Mouse (Mus musculus) CD4-positive, CD25-positive, alpha-beta regulatory T cell, adult 2 months (primary cell): ENCODE results near the gene Rapgef3.

Source experiments
- DNase-seq: peaks from one replicate; pipeline ENCODE4 v3.0.0-alpha.2; 2012; ENCODE audit warnings: low read depth, low spot score

Rapgef3 gene

DNA sequence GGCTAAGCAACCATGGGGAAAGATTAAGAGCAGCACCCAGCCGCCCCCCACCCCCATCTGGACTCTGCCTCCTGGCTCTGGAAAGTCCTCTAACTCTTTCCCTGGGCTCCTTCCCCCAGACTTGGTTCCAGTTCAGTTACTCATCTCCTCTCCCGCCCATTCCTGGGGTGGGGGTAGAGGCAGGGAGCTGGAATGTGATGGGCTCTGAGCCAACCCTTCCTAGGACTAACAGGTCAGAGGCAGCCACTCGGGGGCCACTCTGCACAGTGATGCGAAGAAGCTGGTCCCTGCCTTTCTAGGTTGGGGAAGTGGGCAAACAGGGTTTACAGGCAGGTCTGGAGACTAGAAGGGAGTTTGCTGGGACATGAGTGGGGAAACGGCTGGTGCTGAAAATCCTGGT is 5.3 kb upstream of the Rapgef3 start:
- DNase-seq: no peak

DNA sequence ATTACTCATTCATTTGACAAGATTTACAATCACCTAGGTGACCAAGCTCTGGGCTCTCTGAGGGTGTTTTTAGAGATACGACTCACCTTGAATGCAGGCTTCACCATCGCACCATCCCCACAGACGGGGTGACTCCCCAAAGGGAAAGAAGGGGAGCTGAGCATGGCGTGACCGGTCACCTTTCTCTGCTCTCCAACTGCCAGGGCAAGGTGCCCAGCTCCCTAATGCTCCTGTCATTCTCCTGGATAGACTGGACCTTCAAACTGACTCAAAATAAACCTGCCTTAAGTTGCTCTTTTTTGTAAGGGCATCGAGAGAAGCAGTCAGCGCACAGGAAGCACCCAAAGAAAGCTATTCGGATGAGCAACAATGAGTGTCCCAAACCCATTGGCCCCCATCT is 2.5 kb upstream of the Rapgef3 start:
- no peak for DNase-seq

DNA sequence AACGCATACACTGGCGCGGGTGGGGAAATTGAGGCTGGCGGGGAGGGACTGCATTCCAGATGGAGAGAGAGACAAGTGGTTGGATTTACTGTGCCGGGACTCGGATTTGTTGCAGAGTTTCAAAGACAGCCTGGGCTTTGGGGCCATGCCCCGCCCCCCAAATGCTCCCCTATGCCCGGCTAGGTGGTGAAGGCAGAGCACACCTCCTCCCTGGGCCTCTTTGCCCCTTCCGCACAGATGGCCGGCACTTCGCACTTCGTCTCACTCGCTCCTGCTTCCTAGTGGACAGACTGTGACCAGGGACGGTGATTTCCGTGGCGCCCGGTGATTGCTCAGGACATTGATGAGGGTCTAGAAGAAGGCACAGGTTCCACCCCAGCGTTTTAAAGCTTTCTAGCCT is 420 bp upstream of the Rapgef3 start:
- peak; percentile 46 for DNase-seq

DNA sequence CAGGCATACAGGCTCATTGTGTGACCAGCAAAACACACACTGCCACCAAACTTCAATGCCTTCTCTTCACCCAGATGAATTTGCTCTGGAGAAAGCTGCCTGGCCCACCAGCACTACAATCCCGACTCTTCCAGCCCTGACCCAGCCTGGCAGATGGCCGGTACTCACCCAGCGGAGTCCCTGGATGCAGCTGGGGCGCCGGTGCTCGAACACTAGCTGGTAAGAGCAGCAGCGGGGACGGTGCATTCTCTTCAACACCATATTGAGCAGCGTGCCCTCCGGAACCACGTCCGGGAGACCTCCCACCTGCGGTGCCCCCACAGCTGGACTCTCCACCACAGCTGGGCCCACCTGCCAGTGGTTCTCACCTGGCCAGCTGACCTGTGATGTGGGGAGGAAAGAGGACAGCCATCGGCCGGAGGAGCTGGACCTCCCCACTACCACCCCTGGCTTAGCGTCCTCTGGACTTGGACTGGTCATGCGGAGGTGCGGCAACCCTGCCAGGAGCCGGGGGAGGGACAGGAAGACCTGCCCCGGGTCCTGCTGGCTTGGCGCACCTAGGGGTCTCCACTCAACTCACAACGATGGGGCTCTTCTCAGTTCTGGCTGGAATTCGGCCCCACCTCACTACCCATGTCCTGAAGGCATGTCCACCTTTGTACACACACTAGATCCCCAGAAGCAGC is 1.0 kb downstream of the Rapgef3 start:
- no peak for DNase-seq

DNA sequence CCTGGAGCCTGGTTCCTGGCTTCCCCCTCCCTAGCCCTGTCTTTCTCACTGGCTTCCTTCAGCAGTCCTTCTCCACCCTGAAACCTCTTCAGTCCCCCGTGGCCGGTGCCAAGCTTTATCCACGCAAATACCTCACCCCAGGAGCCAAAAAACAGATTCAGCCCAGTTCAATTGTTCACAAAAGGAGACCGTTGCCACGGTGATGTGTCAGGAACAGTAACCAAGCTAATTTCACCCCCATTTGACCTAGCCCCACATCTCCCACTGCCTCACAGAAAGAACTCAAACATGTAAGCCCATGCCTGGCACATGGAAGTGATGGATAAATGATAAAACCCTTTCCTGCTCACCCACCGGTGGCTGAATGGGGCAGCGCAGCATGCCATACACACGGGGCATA is 1.6 kb downstream of the Rapgef3 start:
- DNase-seq: no peak

DNA sequence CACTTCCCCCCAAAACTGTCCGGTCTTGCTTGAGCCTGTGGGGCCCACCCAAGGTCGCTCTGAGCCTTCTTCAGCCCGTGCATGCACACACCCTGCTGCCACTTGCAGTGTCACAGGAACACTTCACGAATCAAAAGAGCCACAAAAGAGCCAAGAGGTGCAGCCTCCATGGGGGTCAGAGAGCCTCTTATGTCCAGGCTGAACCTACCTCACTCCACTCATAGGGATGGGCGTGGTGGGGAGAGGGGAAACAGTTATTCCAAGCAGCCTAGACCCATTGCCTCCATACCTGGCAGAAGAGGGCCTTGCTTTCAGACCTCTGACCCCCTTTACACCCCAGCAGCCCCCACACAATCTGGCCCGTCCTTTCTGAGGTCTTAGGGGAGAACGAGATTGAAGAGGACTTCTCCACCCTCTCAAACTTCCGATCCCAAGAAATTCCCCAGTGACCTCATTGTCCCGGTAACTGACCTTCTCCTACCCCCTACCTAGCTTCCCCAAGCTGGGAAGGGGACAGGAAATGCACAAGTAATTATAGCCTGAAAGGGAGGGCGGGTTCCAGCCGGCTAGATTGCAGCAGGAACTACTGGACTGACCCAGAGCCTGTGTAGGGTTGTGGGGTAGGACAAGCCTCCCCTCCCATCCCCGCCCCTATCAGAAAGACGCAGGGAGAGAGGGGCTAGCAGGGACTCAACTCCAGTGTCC is 2.5 kb downstream of the Rapgef3 start:
- DNase-seq: no peak

DNA sequence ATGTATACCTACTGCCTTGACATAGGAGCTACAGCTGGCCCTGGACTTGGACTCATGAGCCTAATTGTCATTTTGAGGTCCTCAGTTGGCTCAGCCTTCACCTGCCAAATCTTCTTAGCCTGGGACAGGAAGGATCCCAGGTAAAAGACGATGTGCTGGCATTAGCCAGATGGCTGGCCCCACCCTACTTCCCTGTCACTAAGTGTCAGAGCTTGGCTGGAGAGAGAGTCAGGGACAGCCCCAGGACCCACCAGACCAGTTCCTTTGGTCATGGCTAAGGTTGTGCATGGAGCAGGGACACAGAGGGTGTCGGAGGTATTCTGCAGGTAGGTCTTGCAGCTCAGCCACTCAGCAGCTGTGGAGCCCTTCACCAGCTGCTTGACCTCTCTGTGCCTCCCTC is 3.2 kb downstream of the Rapgef3 start:
- DNase-seq: no peak

DNA sequence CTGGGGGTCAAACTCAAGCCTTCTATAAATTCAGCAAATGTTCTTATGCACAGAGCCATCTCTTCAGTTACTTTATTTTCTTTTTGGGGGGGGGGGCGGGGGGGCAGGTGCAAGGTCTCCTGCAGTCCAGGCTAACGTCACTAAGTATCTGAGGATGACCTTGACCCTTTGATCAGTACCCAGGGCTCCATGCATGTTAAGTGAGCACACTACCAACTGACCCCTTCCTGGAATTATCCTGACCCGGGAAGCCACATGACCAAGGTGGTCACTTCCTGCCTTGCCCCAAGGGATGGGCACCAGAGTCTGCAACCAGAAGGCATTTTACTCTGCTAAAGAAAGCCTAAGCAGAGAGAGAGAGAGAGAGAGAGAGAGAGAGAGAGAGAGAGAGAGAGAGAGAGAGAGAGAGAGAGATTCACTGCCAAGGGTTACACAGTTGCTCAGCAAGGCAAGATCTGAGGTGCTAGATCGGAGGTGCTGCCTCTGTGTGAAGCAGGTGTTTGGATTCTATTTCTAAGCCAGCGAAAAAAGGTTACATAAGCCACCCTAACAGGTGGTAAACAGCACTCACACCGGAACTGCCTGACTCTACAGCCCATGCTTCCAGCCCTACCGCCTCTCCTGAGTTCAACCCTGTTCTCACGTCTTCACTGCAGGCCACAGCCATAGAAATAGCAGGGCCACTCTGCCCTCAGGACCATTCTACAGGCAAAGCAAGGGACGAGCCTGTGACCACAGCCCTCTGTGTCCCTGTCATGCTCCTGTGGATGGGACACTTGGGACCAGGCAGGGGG is 4.3 kb downstream of the Rapgef3 start:
- DNase-seq: no peak

DNA sequence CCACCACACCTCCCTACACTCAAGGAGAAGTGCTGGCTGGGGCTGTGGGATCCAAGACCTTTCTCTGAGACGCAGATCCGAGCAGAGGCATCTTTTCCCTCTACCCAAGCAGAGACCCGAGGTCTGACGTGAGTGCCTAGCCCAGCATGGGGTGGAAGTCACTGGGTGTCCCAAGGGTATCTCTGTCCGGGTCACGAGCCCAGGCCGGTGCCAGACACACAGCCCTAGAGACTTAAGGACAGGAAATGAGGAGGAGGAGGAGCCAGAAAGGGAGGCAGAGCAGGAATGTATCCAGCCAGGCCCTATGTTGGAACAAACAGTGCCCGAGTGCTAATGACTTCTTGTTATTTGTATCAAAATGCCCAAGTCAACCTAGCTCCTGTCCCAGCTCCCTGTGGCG is 5.0 kb downstream of the Rapgef3 start:
- no peak for DNase-seq

DNA sequence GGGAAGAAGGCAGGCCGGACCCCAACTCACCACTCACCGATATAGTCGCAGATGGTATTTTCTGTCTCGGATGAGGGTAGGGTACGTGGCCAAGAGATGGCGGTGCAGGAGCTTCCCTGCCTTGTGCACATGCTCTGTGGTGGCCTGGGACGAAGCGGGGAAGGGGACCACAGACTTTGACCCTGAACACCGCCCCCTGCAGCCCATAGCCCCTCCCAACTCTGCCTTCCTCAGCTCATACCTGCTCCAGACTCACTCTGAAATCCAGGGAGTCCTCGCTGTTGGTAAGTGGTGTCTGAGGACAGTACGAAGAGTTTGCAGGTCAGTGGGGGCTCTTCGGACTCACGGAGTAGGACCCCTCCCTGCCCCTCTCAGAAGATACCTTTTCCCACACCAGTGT is 6.3 kb downstream of the Rapgef3 start:
- DNase-seq: no peak

DNA sequence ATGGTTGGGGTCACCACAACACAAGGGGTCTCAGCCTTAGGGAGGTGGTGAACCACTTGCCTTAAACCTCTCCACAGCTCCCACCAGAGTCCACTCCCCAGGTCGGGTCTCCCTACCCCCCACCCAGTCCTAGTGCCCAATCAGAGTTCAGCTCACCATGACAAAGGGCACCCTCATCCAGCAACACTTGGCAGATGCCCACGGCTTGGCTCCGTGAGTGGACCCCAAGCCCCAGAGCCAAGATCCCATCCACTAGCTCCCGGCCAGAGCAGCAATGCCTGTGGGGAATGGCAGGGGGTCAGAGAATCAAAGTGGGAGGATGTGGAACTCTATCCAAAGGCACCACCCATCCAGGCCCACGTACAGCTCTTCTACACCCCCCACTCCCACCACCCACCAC is 6.8 kb downstream of the Rapgef3 start:
- no peak for DNase-seq

DNA sequence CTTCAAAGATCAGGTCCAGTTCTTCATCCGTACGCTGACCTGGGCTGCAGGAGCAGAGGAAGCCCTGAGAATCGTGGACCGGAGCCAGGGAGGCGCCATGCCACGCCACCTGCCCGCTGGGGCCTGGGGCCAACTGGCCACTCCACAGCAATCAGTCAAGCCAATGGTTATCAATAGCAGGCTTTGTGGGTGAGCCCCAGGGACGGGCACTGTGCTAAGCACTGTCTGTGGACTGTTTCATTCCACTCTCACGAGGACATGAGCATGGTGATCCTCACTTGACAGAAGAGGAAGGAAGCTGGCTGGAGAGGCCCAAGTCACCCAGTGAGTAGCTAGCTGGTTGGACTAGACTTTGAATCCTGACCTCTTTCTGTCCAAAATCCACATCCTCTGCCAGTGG is 7.8 kb downstream of the Rapgef3 start:
- no peak for DNase-seq

DNA sequence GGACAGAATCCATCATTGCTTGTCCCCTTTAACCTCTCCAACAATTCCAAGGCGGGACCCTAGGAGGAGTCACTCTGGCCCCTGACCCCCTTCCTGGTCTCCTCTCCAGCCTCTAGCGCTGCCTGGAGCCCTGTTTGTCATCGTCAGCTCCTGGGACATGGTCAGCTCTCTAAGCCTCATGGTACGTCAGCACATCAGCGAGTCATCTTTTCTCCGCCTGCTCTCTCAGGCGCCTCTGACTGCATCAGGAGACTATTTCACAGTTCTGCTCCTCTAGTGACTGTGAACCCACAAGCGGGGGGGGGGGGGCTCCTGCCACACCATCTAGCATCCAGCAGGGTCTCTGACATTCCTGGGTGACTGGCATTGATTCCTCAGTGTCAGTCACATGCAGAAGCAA is 12.4 kb downstream of the Rapgef3 start:
- DNase-seq: no peak

DNA sequence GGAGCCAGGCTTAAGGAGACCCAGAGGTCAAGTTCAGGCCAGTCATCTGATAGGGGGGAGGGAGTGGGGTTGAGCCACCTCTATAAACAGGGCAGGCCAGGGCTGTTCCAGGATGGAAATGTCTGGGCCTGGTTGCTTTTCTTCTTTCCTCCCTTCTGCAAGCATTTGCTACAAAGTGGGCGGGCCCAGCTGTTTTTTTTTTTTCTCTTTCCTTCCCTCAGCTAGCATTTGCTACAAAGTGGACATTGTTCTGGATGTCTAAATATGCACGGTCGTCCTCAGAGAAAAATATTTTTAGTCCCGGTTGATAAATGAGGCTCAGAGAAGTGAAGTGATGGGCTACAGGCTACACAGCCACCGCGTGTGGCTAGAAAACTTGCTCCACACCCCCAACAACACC is 13.3 kb downstream of the Rapgef3 start:
- no peak for DNase-seq

DNA sequence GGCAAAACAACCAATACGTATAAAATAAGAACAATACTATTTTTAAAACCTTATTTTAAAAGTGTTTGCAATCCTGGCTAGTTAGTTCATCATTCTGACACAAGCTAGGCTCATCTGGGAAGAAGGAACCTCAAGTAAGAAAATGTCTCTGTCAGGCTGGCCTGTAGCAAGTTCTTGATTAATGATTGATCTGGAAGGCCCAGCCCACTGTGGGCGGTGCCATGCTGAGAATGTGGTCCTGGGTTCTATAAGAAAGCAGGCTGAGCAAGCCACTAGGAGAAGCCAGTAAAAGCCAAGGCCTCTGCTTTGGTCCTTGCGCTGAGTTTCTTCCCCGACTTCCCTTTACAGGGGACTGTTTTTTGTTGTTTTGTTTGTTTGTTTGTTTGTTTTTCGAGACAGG is 15.3 kb downstream of the Rapgef3 start:
- no peak for DNase-seq

DNA sequence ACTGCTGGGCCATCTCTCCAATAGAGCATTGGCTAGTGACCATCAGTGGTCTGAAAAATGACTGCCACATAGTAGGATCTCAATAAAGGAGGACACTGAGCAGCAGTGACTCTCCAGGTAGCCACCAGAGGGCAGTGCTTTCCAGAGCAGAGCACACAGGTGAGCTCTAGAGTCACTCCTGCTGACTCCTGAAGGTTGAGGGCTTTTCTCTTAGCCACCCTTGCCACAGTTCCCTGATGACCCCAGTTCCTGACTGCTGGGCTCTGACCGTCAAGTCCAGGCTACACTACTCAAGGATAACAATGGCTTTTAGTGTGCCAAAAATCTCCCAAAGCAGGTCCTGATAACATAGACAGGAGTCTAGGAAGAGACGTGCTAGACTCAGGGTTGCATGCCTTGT is 16.1 kb downstream of the Rapgef3 start:
- peak; percentile 72 for DNase-seq

DNA sequence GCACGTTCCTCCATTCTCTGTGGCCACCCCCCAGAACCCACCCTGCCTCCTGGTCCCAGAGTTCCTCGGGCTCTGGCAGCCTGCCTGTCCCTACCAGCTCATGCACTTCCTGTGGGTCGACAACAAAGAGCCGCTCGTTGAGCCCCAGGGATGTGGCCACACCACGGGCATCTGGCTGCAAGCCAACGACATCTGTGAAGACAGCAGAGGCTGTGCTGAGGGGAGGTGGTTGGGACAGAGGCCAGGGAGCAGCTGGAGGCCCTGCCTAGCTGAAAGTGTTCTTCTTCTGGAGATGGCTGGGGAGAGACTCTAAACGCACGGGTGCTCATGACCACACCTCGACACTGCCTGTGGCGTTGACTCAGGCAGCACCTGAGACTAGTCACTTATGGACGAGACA is 17.1 kb downstream of the Rapgef3 start:
- peak; percentile 36 for DNase-seq

DNA sequence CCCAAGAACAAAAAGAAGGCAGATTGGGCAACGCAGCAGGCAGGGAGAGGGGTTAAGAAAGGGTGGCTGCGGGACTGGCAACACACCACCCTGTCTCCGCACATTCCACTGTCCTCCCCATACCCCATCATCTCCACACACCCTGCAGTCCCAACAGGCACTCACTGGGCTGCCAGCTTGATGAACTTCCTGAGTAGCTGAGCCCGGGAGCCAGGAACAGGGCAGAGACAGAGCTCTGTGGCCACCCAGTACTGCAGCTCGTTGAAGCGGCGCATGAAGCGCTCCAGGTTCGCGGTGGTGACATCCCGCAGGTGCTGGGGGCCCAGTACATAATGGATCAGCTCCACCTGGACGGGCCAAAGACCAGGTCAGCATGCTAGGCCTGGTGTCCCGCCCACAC is 17.9 kb downstream of the Rapgef3 start:
- DNase-seq: no peak

DNA sequence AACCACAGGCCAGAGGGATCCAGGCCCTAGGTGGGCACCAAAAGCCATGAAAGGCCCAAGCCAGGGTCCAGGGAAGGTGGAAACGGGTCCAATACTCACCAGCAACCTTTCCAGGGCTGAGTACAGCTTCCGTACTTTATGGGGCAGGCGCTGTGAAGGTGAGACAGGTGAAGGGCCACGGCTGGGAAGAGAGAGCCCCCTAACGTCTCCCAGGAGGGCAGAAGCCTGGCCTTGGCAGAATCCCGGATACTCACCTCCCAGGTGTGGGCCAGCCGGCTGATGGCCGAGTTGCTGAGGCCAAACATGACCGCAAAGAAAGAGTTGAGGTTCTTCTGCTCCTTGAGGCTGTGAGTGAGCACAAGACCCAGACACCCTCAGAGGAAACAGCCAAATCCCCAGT is 18.4 kb downstream of the Rapgef3 start:
- DNase-seq: no peak

DNA sequence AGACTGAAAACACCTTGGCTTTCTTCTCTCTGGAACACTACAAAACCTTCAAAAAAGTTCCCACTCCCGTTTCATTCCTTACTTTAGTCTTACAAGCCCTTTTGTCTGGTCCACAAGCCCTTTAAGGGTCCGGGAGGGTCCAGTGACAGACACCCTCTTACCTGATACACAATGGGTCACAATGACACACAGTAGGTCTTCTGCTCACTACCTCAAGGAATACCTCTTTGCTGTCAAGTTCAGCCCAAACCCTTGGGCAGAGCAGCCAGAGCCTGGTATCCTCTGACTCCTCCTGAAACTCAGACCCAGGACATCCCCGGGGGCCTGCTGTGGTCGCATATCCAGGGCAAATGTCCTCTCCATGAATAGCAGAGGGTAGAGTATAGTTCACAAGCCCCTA is 18.8 kb downstream of the Rapgef3 start:
- DNase-seq: no peak

DNA sequence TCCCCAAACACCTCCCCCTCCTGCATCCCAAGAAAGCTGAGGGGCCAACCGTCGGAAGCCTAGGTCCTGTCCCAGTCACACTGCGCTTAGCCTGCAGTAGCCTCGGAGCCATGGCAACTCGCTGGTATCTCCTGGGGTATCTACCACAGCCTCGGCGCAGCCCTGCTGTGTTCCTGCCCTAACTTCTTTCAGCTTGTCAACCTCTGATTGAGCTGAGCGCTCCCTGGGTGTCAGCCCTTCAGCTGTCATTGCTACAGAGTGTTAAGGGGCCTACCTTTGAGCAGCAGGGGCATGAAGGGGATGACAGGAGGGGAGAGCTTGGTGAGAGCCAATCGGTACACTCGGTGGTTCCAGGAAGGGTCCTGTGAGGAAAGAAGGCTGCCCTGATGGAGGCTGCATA is 19.5 kb downstream of the Rapgef3 start:
- DNase-seq: peak; percentile 35

DNA sequence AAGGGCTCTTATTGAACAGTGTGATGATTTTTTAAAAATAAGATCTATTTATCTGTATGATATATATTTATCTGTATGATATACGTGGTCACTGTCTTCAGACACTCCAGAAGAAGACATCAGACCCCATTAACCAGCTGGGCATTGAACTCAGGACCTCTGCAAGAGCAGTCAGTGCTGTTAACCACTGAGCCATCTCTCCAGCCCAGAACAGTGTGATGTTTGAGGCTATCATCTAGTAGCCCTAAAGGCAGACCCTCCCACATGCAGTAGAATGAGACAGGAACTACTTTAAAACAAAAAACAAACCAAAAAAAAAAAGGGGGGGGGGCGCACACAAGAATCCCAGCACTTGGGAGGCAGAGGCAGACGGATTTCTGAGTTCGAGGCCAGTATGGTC is 20.3 kb downstream of the Rapgef3 start:
- no peak for DNase-seq

DNA sequence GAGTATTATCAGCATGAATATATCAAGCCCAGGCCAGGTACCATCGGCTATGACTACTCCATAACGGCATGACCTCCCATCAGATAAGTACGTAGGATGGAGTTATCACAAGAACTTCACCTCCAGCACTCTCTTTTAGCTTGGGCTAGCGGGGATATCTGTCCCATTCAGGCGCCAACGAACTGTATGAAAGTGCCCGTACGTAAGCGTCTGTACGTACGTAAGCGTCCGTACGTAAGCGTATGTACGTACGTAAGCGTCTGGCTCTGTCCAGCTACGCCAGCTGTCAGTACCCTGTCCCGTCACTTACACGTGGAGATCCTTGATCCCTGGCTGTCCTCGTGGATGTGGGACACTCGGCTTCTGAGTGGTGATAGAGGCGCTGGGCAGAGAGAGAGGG is 21.0 kb downstream of the Rapgef3 start:
- no peak for DNase-seq
